Mouse (Mus musculus) cerebellum, adult 11 months (tissue): ENCODE data around the gene Zfx.
A peak's percentile ranks its signal among the peaks of the same experiment; 100 is the strongest.

Experiments
- DNase-seq: peaks from one replicate; pipeline ENCODE4 v3.0.0; 2022

Zfx gene

DNA sequence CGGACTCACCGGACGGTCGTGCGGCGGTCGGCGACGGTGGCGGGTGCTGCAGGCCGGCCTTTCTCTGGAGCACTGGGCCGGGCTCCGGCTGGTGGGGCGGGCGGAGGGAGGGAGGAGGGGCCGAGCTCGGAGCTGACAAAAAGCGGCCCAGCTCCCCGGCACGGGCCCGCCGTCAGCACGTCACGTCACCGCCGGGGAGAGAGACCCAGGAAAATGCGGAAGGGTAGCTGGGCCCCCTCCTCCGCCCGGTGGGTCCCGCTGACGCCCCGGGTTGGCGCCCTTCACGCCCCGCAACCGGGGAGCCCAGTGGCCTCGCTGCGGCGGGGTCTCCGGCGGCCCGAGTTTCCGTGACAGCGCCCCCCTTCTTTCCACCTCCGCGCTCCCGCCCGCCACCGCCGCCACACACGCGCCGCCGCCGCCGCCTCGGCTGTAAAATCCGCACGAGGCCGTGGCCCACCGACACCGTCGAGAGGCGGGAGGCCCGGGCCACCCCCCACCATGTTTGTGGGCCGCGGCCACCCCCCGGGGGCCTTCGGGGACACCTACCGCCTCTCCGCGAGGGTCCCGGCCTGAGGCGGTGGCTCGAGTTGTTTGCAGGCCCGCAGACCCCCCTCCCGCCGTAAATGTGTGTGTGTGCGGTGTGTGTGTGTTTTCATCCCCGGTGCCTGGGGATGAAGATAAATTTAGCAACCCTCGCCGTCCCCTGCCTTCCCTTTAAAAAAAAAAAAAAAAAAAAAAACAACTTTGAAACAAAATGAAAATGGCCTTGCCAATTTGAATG lies at the start of gene Zfx:
Gene Zfx, minus strand, starts transcription at position 644 of the 781 bp plus-strand sequence.
- DNase-seq, result peak; percentile 60

- no peak for DNase-seq
Measured at GRCm38 (mm10) chrX:94169348-94169747, 45.8 kb upstream of the Zfx start.

DNA sequence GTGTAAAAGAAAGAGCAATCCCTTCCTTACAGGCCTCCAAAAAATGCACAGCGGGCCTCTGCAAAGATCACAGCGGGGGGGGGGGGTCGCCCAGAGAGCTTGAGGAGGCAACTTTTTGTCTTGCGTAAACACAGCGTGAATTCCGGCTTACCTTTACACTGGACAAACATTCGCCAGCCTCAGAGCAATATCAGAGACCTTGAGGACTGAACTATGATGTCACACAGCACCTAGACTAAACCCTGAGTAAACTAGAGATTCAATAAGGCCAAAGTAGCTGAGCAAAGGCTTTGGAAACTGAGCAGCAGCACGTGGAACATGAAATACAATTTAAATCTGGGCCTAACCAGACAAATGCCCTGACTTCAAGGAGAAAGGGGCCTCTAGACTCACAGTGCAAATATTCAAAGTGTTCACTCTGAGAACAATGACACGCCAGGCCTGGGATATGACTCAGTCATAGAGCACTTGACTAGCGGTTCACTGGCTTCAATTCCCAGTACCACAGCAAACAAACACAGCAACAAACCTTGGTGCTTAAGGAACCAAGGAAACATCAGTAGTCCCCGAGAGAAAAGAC lies 28.8 kb upstream of the Zfx start:
- no peak for DNase-seq

- DNase-seq, result no peak
Measured at GRCm38 (mm10) chrX:94150471-94150870, 27.0 kb upstream of the Zfx start.

DNA sequence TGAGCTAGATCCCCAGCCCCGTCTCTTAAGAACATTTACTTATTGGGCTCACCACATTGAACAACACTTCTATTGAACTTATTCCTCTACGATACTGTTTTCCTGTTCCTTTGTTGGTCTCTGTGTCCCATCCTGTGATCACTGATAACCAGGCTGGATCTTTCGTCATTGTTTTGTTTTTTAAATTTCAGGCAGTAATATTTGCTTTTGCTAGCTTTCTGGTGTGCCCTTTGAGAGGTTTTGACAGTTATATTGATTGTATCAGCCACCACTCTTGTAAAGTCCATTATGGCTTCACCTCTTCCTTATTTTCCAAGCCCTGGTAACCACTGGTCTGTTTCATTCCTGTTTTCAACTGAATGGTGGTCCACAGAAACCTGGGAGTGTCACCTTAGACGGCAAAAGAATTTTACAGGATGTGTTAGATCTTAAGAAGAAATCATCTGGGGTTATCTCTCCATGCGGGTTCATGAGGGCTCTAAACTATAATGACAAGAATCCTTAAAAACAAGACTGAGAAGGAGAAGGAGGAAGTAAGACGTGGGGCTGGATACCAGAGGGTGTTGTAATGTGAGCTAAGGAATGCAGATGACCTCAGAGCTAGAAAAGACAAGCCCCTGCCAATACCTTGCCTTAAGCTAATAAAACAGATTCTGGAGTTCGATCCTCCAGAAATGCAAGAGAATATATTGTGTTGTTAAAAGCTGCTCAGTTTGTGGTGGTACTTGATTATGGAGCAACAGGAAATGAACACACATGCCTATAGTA lies 18.7 kb upstream of the Zfx start:
- DNase-seq, result no peak

- no peak for DNase-seq
Measured at GRCm38 (mm10) chrX:94140080-94140479, 16.6 kb upstream of the Zfx start.

GRCm38 (mm10) chrX:94138256-94138655 lies 14.8 kb upstream of the Zfx start:
- DNase-seq, result no peak

GRCm38 (mm10) chrX:94135084-94135483 lies 11.6 kb upstream of the Zfx start:
- no peak for DNase-seq

GRCm38 (mm10) chrX:94133551-94133950 lies 10.0 kb upstream of the Zfx start:
- no peak for DNase-seq

GRCm38 (mm10) chrX:94132239-94132638 lies 8.7 kb upstream of the Zfx start:
- DNase-seq, result no peak

GRCm38 (mm10) chrX:94129712-94130111 lies 6.2 kb upstream of the Zfx start:
- no peak for DNase-seq

GRCm38 (mm10) chrX:94125950-94126349 lies 2.4 kb upstream of the Zfx start:
- DNase-seq, result no peak

GRCm38 (mm10) chrX:94122709-94123058 lies 818 bp downstream of the Zfx start:
- no peak for DNase-seq

DNA sequence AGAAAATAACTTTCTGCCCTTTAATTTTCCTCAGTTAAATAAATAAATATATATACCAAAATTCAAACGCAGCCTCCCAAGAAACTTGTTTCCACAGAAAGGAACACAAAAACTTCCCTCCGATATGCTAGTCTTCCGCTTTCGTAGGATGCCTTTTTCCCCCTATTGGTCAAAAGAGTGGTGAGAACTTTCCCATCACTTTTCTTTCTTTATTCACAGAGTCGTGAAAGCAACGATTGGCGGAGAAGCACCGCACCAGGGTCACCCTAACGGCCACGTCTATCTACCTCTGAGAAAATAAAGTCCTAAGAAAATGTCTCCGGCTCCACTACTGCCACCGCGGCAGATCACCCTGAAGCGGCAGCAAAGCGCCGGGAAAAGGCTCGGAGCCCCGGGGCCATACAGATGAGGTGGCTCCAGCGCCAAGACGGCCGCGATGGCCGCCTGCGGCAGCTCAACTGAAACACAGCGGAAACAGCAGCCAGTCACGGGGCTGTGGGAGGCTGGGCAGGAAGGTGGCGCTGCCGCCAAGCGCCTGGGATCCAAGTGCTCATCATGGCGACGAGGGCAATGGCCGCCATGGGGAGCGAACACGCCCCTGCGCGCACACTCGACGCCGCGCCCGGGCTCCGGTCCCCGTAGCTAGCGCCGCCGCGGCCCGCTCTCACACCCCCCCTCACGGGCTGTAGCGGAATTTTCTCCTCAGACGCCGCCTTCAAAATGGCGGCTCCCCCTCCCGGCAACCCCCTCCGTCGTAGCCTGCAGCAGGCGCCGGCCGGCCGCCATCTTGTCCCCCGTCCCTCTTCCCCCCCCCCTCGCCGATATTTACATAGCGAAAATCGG lies 1.4 kb downstream of the Zfx start:
- peak; percentile 80 for DNase-seq

DNA sequence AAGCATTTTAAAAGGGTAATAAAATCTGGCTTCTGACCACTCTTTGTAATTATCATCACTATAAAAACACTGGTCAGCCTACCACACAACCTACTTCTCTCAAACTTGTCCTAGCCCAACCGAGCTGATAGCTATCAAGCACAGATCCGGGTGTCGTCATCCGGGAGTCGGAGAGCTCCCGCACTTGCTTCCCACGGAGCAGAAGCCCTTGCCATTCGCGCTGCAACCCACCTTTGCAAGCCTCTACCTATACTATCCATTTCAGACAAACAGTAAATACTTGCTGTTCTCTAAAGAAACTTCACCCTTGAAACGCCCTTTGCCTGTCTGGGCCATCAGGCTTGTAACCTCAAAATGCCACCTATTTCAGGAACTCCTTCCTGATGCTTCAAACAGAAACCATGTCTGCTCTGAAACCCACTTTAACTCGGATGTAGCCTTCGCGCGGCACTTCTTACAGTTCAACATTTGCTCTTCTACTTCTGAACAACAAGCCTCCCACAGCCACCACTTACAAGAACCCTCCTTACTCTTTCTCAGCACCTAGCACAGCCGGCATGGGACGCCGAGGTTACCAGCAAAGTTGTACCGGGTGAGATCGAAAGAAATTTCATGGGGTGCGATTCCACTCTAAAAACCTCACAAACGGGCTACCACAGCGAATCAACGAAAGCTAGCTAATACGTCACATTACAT lies 2.2 kb downstream of the Zfx start:
- no peak for DNase-seq

GRCm38 (mm10) chrX:94118350-94118749 lies 5.2 kb downstream of the Zfx start:
- DNase-seq, result no peak

DNA sequence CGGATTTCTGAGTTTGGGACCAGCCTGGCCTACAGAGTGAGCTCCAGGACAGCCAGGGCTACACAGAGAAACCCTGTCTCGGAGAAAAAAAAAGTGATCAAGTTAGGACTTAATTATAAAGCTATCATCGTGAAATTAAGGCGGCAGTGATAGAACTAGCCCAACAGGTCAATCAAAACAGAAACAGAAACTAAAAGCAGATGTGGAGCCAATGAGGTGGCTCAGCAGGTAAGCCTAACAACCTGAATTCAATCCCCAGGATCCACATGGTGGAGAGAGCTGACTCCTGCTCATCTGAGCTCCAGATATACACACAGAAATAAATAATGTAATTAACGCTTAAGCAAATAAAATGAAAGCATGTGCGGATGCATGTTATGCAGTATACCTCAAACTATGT lies 7.6 kb downstream of the Zfx start:
- no peak for DNase-seq

- no peak for DNase-seq
Measured at GRCm38 (mm10) chrX:94105964-94106363, 17.5 kb downstream of the Zfx start.

DNA sequence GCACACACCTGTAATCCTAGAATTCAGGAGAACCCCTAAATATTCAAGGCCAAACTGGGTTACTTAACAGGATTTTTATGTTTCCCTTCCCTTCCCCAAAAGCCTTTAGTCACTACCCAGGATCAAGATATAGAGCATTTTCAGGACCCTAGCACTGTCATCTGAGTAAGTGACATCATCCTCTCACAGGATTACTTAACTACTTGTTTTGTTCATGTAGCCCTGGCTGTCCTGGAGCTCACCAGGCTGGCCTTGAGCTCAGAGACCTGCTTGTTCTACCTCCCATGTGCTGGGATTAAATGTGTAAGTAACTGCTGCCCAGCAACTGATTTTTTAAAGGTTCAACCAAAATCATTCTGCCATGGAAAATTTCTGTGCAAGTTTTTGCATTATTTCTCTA lies 20.6 kb downstream of the Zfx start:
- DNase-seq, result no peak

- DNase-seq, result no peak
Measured at GRCm38 (mm10) chrX:94100561-94100960, 22.9 kb downstream of the Zfx start.

- no peak for DNase-seq
Measured at GRCm38 (mm10) chrX:94091001-94091400, 32.5 kb downstream of the Zfx start.

- DNase-seq, result no peak
Measured at GRCm38 (mm10) chrX:94061246-94061645, 62.3 kb downstream of the Zfx start.

DNA sequence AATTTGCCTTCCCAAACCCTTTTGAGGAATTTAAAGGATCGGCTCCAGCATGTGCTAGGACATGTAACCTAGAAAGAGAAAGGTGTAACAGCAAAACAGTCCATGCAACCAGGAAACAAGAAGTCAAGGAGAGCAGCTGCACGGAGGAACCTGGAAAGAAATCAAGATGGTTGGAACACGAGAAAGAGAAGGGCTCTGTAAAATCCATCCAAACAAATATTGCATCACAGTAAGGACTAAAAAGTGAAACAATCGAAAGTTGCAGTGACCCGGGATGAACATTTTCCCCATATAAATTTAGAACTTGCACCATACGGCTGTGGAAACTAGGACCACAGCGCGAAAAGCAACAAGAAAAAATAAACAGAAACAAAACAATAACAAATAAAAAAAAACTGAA lies 62.8 kb downstream of the Zfx start:
- no peak for DNase-seq
